Mouse (Mus musculus) heart, embryonic 13.5 days (tissue): ENCODE data around the gene Psmc3. TPM values are rescaled to one million over a fixed set of nuclear protein-coding genes. Genes with fewer than 3 reads are reported as not detected.
"Not testable (repeated sequence)": the region's sequence is repeated elsewhere in the genome, so short reads cannot be mapped to it uniquely, and the experiment has no call there.

Source experiments
- ATAC-seq: fragments of 200-750 bp; cut with Nextera tagmentation; 2 replicates; pipeline ENCODE4 v1.8.0; 2017; ENCODE audit warnings: moderate TSS enrichment; ENCODE audit not compliant: insufficient number of reproducible peaks, low FRiP score, low TSS enrichment; ENCODE audit errors: extremely low read depth
- H3K27ac ChIP-seq: fragments of 300-500 bp; sonication (generic); replicated peaks from 2 replicates; pipeline ENCODE4 v1.5.1; 2015; ENCODE audit warnings: moderate library complexity, mild to moderate bottlenecking, inconsistent platforms
- H3K27me3 ChIP-seq: fragments of 300-500 bp; sonication (generic); replicated peaks from 2 replicates; pipeline ENCODE4 v1.6.1; 2015; ENCODE audit warnings: mild to moderate bottlenecking, inconsistent platforms
- H3K36me3 ChIP-seq: fragments of 300-500 bp; sonication (generic); 2 replicates; pipeline ENCODE4 v1.6.1; 2015; ENCODE audit warnings: mild to moderate bottlenecking, inconsistent platforms
- H3K4me1 ChIP-seq: fragments of 300-500 bp; sonication (generic); 2 replicates; pipeline ENCODE4 v1.6.1; 2015; ENCODE audit warnings: inconsistent platforms
- H3K4me2 ChIP-seq: fragments of 300-500 bp; sonication (generic); 2 replicates; pipeline ENCODE4 v1.6.1; 2015; ENCODE audit warnings: inconsistent platforms, mild to moderate bottlenecking, moderate library complexity
- H3K4me3 ChIP-seq: fragments of 300-500 bp; sonication (generic); 2 replicates; pipeline ENCODE4 v1.5.1; 2015; ENCODE audit warnings: moderate library complexity, mild to moderate bottlenecking, inconsistent platforms
- H3K9ac ChIP-seq: fragments of 300-500 bp; sonication (generic); 2 replicates; pipeline ENCODE4 v1.6.1; 2015; ENCODE audit warnings: inconsistent platforms, mild to moderate bottlenecking, moderate library complexity
- H3K9me3 ChIP-seq: fragments of 300-500 bp; sonication (generic); 2 replicates; pipeline ENCODE4 v1.6.1; 2016; ENCODE audit warnings: inconsistent platforms
- WGBS: fragments of 180-500 bp; shearing (Covaris S2); methylation state at CpG from one replicate; pipeline ENCODE4 v1.1.7; 2015; ENCODE audit warnings: mixed read lengths; 5-methylcytosine and 5-hydroxymethylcytosine counted together
- polyA plus RNA-seq: library from polyadenylated mRNA; unstranded; fragments of >200 nt; fragmentation: Nextera tagmentation; extraction: Ambion mirVana; gene quantifications from 2 replicates; pipeline ENCODE4 v1.2.1, GENCODE M21; 2015

Psmc3 gene
- polyA plus RNA-seq = 226 and 239 TPM in 2 replicates

GRCm38 (mm10) chr2:91053934-91054382 lies at the start of gene Psmc3:
TSS of gene Psmc3 (plus strand) at chr2:91054009.
- H3K27me3 ChIP-seq = no peaks in the 10 kb centered on the region
- H3K4me1 ChIP-seq = peaks cover 19% of the 10 kb centered on the region
- H3K9me3 ChIP-seq = no peaks in the 10 kb centered on the region
- H3K9ac ChIP-seq = peak within 1 kb of the TSS; percentile 94
- peak within 1 kb of the TSS; percentile 83 for H3K4me2 ChIP-seq
- H3K36me3 ChIP-seq = peaks cover 46% of the 10 kb centered on the region
- WGBS = under 1% methylated on average over 40 of the region's 40 CpGs
- peak within 1 kb of the TSS; percentile 89 for H3K4me3 ChIP-seq
- ATAC-seq = peak; percentile 95
- H3K27ac ChIP-seq = peak within 1 kb of the TSS; percentile 79

- Histone ChIP-seq H3K36me3 (peaks cover 95% of the 10 kb centered on the region), H3K27ac (no peak overlapping the region), H3K27me3 (no peaks in the 10 kb centered on the region), H3K4me2 (no peak overlapping the region), H3K9ac (no peak overlapping the region), H3K4me3 (no peak overlapping the region), H3K4me1 (no peaks in the 10 kb centered on the region), H3K9me3 (no peaks in the 10 kb centered on the region)
- WGBS = 95% methylated on average over 8 of the region's 8 CpGs
- no peak for ATAC-seq
Measured at GRCm38 (mm10) chr2:91008536-91008935, 45.3 kb upstream of the Psmc3 start.

- ATAC-seq = no peak
- no peaks in the 10 kb centered on the region for H3K9me3 ChIP-seq
- H3K4me2 ChIP-seq = no peak overlapping the region
- H3K4me3 ChIP-seq = no peak overlapping the region
- no peak overlapping the region for H3K9ac ChIP-seq
- H3K4me1 ChIP-seq = 0 out of 2 replicates have a peak, but pooled peaks cover 4% of the 10 kb centered on the region
- 81% methylated on average over 2 of the region's 2 CpGs for WGBS
- H3K27ac ChIP-seq = no peak overlapping the region
- H3K27me3 ChIP-seq = no peaks in the 10 kb centered on the region
- peaks cover 97% of the 10 kb centered on the region for H3K36me3 ChIP-seq
Measured at GRCm38 (mm10) chr2:91013881-91014280, 39.9 kb upstream of the Psmc3 start.

GRCm38 (mm10) chr2:91015386-91015785 lies 38.4 kb upstream of the Psmc3 start:
- no peak for ATAC-seq
- Histone ChIP-seq H3K27ac (no peak overlapping the region), H3K9ac (no peak overlapping the region), H3K4me2 (no peak overlapping the region), H3K27me3 (no peaks in the 10 kb centered on the region), H3K9me3 (no peaks in the 10 kb centered on the region), H3K4me1 (0 out of 2 replicates have a peak, but pooled peaks cover 4% of the 10 kb centered on the region), H3K4me3 (no peak overlapping the region), H3K36me3 (peaks cover 97% of the 10 kb centered on the region)
- WGBS = 87% methylated on average over 4 of the region's 4 CpGs

GRCm38 (mm10) chr2:91018061-91018788 lies 35.6 kb upstream of the Psmc3 start:
- H3K36me3 ChIP-seq = peaks cover 84% of the 10 kb centered on the region
- peaks cover 8% of the 10 kb centered on the region; the same call in 1 of the 2 replicates for H3K4me1 ChIP-seq
- no peak overlapping the region for H3K4me3 ChIP-seq
- 85% methylated on average over 8 of the region's 8 CpGs for WGBS
- no peaks in the 10 kb centered on the region for H3K27me3 ChIP-seq
- H3K27ac ChIP-seq = no peak overlapping the region
- no peak overlapping the region for H3K9ac ChIP-seq
- no peak for ATAC-seq
- no peak overlapping the region for H3K4me2 ChIP-seq
- no peaks in the 10 kb centered on the region for H3K9me3 ChIP-seq

- Histone ChIP-seq H3K36me3 (peaks cover 67% of the 10 kb centered on the region), H3K27ac (no peak overlapping the region), H3K4me1 (peaks cover 18% of the 10 kb centered on the region), H3K4me2 (no peak overlapping the region), H3K9ac (no peak overlapping the region), H3K27me3 (no peaks in the 10 kb centered on the region), H3K4me3 (no peak overlapping the region), H3K9me3 (no peaks in the 10 kb centered on the region)
- 85% methylated on average over 3 of the region's 3 CpGs for WGBS
- ATAC-seq = no peak
Measured at GRCm38 (mm10) chr2:91019911-91020310, 33.9 kb upstream of the Psmc3 start.

- H3K27ac ChIP-seq, H3K4me3 ChIP-seq, H3K27me3 ChIP-seq, H3K4me2 ChIP-seq, H3K9me3 ChIP-seq, H3K9ac ChIP-seq, ATAC-seq: not testable (repeated sequence)
- 95% methylated on average over 7 of the region's 7 CpGs for WGBS
- H3K4me1 ChIP-seq = peaks cover 28% of the 10 kb centered on the region
- peaks cover 45% of the 10 kb centered on the region for H3K36me3 ChIP-seq
Measured at GRCm38 (mm10) chr2:91022266-91022665, 31.5 kb upstream of the Psmc3 start.

GRCm38 (mm10) chr2:91023131-91023530 lies 30.7 kb upstream of the Psmc3 start:
- H3K4me3 ChIP-seq = no peak overlapping the region
- no peaks in the 10 kb centered on the region for H3K9me3 ChIP-seq
- H3K36me3 ChIP-seq = peaks cover 36% of the 10 kb centered on the region
- peak overlapping the region; percentile 53 for H3K27ac ChIP-seq
- H3K4me2 ChIP-seq = no peak overlapping the region
- no peaks in the 10 kb centered on the region for H3K27me3 ChIP-seq
- no peak overlapping the region for H3K9ac ChIP-seq
- 50% methylated on average over 2 of the region's 2 CpGs for WGBS
- H3K4me1 ChIP-seq = peaks cover 32% of the 10 kb centered on the region
- ATAC-seq = no peak

GRCm38 (mm10) chr2:91023956-91024355 lies 29.9 kb upstream of the Psmc3 start:
- 92% methylated on average over 1 of the region's 1 CpGs for WGBS
- Histone ChIP-seq H3K27ac (peak overlapping the region; percentile 53; the same call in 1 of the 2 replicates), H3K4me2 (no peak overlapping the region)

GRCm38 (mm10) chr2:91025081-91025516 lies 28.7 kb upstream of the Psmc3 start:
- Histone ChIP-seq H3K9ac (no peak overlapping the region), H3K27ac (no peak overlapping the region), H3K9me3 (0 out of 2 replicates have a peak, but pooled peaks cover 3% of the 10 kb centered on the region), H3K27me3 (no peaks in the 10 kb centered on the region), H3K4me2 (no peak overlapping the region), H3K36me3 (peaks cover 16% of the 10 kb centered on the region), H3K4me3 (no peak overlapping the region), H3K4me1 (peaks cover 29% of the 10 kb centered on the region)
- no peak for ATAC-seq
- 91% methylated on average over 1 of the region's 1 CpGs for WGBS

More at GRCm38 (mm10) chr2:91023956-91024355, 29.9 kb upstream of the Psmc3 start:
- Histone ChIP-seq H3K9me3 (no peaks in the 10 kb centered on the region), H3K27me3 (no peaks in the 10 kb centered on the region), H3K9ac (no peak overlapping the region), H3K36me3 (peaks cover 28% of the 10 kb centered on the region), H3K4me3 (no peak overlapping the region), H3K4me1 (peaks cover 29% of the 10 kb centered on the region)
- ATAC-seq = no peak

- no peaks in the 10 kb centered on the region for H3K27me3 ChIP-seq
- 0 out of 2 replicates have a peak, but pooled peaks cover 3% of the 10 kb centered on the region for H3K9me3 ChIP-seq
- 70% methylated on average over 1 of the region's 1 CpGs for WGBS
- no peak overlapping the region for H3K4me3 ChIP-seq
- H3K27ac ChIP-seq = no peak overlapping the region; the same call in 1 of the 2 replicates
- H3K4me2 ChIP-seq = peak overlapping the region; percentile 30; the same call in 1 of the 2 replicates
- H3K36me3 ChIP-seq = peaks cover 2% of the 10 kb centered on the region; the same call in 1 of the 2 replicates
- no peak overlapping the region for H3K9ac ChIP-seq
- no peak for ATAC-seq
- H3K4me1 ChIP-seq = peaks cover 29% of the 10 kb centered on the region
Measured at GRCm38 (mm10) chr2:91026491-91026890, 27.3 kb upstream of the Psmc3 start.
